Mouse (Mus musculus) Patski (cell line): ENCODE results near the gene 2010111I01Rik. TPM values are rescaled to one million over a fixed set of nuclear protein-coding genes. Genes with fewer than 3 reads are reported as not detected.

Source experiments
- ATAC-seq: fragments of 100-300 bp; one replicate; pipeline ENCODE4 v1.8.0; 2021
- CTCF ChIA-PET: fragments of 350-600 bp; sonication (Branson Sonifier 250); formaldehyde crosslinking; loops from one replicate; lab custom pipeline; 2022; ENCODE audit warnings: inconsistent platforms; lab: Charles Lee
- POLR2A ChIA-PET: fragments of 350-600 bp; sonication (Branson Sonifier 250); formaldehyde crosslinking; loops from one replicate; lab custom pipeline; 2022; ENCODE audit warnings: antibody characterized with exemption, inconsistent platforms; lab: Charles Lee
- DNase-seq: peaks from one replicate; pipeline ENCODE4 v3.0.0-alpha.2; 2011; ENCODE audit warnings: low read depth, low spot score
- H3K27me3 ChIP-seq: fragments of 371-371 bp; one replicate; pipeline ENCODE4 v1.5.1; 2021
- CTCF ChIP-seq: fragments of 100-300 bp; IDR thresholded peaks from one replicate; pipeline ENCODE4 v1.5.1; 2021
- in situ Hi-C: fragments of 300-500 bp; cut with MboI; formaldehyde crosslinking; loops from 3 replicates; pipeline ENCODE4 v1.11.1; 2018; ENCODE audit warnings: low pct_unique_long_range_greater_than_20kb, mixed read lengths
- polyA plus RNA-seq: library from polyadenylated mRNA; unstranded; gene quantifications from one replicate; pipeline ENCODE4 v1.2.3, GENCODE M21; 2021

Gene 2010111I01Rik
- polyA plus RNA-seq, 1 experiment from 2014 or later: 98.5 TPM

GRCm38 (mm10) chr13:63015362-63015761, 50.7 kb downstream of the 2010111I01Rik start:
- no peak for ATAC-seq
- DNase-seq: no peak
- H3K27me3 ChIP-seq: no peaks in the 10 kb centered on the region
- POLR2A ChIA-PET: interaction anchor here (1.3 kb wide), 1 partner anchor 10 kb away, joined by 3 read pairs; no protein-coding TSS in a partner anchor
- no peak for TF ChIP-seq CTCF
- CTCF ChIA-PET: interaction anchor here (1.0 to 2.8 kb wide), 2 partner anchors 10 to 89 kb away, joined by 3 to 11 read pairs; no protein-coding TSS in a partner anchor
- in situ Hi-C loops: no loop called here

- CTCF ChIA-PET: interaction anchor here (2.8 kb wide), 1 partner anchor 10 kb away, joined by 11 read pairs; no protein-coding TSS in a partner anchor
- POLR2A ChIA-PET: interaction anchor here (1.3 kb wide), 1 partner anchor 9 kb away, joined by 3 read pairs; no protein-coding TSS in a partner anchor
- no peaks in the 10 kb centered on the region for H3K27me3 ChIP-seq
- DNase-seq: no peak
- no peak for ATAC-seq
- TF ChIP-seq CTCF: no peak
- in situ Hi-C loops: no loop called here
These were observed 51.4 kb downstream of the 2010111I01Rik start for GRCm38 (mm10) chr13:63016056-63016455.

- TF ChIP-seq CTCF: no peak
- in situ Hi-C loops: no loop called here
- ChIA-PET CTCF (no interaction called here), POLR2A (no interaction called here)
- ATAC-seq (no peak), DNase-seq (no peak)
- no peaks in the 10 kb centered on the region for H3K27me3 ChIP-seq
These were observed 58.8 kb downstream of the 2010111I01Rik start for GRCm38 (mm10) chr13:63023243-63024217.

- no peak for TF ChIP-seq CTCF
- in situ Hi-C loops: no loop called here
- DNase-seq (no peak), ATAC-seq (peak; percentile 67)
- ChIA-PET POLR2A (interaction anchor here (0.7 kb wide), 1 partner anchor 51 kb away, joined by 3 read pairs; no protein-coding TSS in a partner anchor), CTCF (interaction anchor here (0.8 kb wide), 1 partner anchor 15 kb away, joined by 4 read pairs; no protein-coding TSS in a partner anchor)
- no peaks in the 10 kb centered on the region for H3K27me3 ChIP-seq
These were observed 65.3 kb downstream of the 2010111I01Rik start for GRCm38 (mm10) chr13:63030023-63030422.

GRCm38 (mm10) chr13:63031244-63031643, 66.6 kb downstream of the 2010111I01Rik start:
- ATAC-seq (no peak), DNase-seq (no peak)
- in situ Hi-C loops: no loop called here
- ChIA-PET POLR2A (no interaction called here), CTCF (interaction anchor here (0.8 to 1.3 kb wide), 2 partner anchors 93 to 198 kb away, joined by 3 read pairs; no protein-coding TSS in a partner anchor)
- no peaks in the 10 kb centered on the region for H3K27me3 ChIP-seq
- no peak for TF ChIP-seq CTCF

- ChIA-PET POLR2A (no interaction called here), CTCF (interaction anchor here (0.9 to 1.1 kb wide), 2 partner anchors 14 to 101 kb away, joined by 3 to 6 read pairs; no protein-coding TSS in a partner anchor)
- in situ Hi-C loops: no loop called here
These were observed 67.7 kb downstream of the 2010111I01Rik start for GRCm38 (mm10) chr13:63032304-63032830.

GRCm38 (mm10) chr13:63032958-63033357, 68.3 kb downstream of the 2010111I01Rik start:
- no peak for TF ChIP-seq CTCF
- ATAC-seq (no peak), DNase-seq (no peak)
- CTCF ChIA-PET: interaction anchor here (0.9 to 1.1 kb wide), 2 partner anchors 13 to 101 kb away, joined by 3 to 6 read pairs; no protein-coding TSS in a partner anchor
- in situ Hi-C loops: no loop called here
- no peaks in the 10 kb centered on the region for H3K27me3 ChIP-seq
- POLR2A ChIA-PET: interaction anchor here (0.9 kb wide), 1 partner anchor 17 kb away, joined by 3 read pairs; no protein-coding TSS in a partner anchor

More at GRCm38 (mm10) chr13:63032304-63032830, 67.7 kb downstream of the 2010111I01Rik start:
- no peak for DNase-seq
- no peaks in the 10 kb centered on the region for H3K27me3 ChIP-seq
- TF ChIP-seq CTCF: no peak
- ATAC-seq: no peak

- ATAC-seq (no peak), DNase-seq (no peak)
- no peaks in the 10 kb centered on the region for H3K27me3 ChIP-seq
- in situ Hi-C loops: no loop called here
- ChIA-PET POLR2A (interaction anchor here (0.9 kb wide), 1 partner anchor 17 kb away, joined by 3 read pairs; no protein-coding TSS in a partner anchor), CTCF (interaction anchor here (0.9 to 1.1 kb wide), 2 partner anchors 13 to 102 kb away, joined by 3 to 6 read pairs; no protein-coding TSS in a partner anchor)
- no peak for TF ChIP-seq CTCF
These were observed 68.7 kb downstream of the 2010111I01Rik start for GRCm38 (mm10) chr13:63033364-63033763.

GRCm38 (mm10) chr13:63034666-63035065, 70.0 kb downstream of the 2010111I01Rik start:
- TF ChIP-seq CTCF: no peak
- no peak for DNase-seq
- H3K27me3 ChIP-seq: no peaks in the 10 kb centered on the region
- CTCF ChIA-PET: interaction anchor here (1.6 kb wide), 1 partner anchor 11 kb away, joined by 6 read pairs; no protein-coding TSS in a partner anchor
- POLR2A ChIA-PET: no interaction called here
- in situ Hi-C loops: no loop called here
- ATAC-seq: no peak

GRCm38 (mm10) chr13:63037906-63038305, 73.2 kb downstream of the 2010111I01Rik start:
- POLR2A ChIA-PET: no interaction called here
- no peaks in the 10 kb centered on the region for H3K27me3 ChIP-seq
- CTCF ChIA-PET: interaction anchor here (0.8 to 1.8 kb wide), 3 partner anchors 8 to 112 kb away, joined by 3 to 4 read pairs (median 4); no protein-coding TSS in a partner anchor
- TF ChIP-seq CTCF: no peak
- DNase-seq (no peak), ATAC-seq (no peak)
- in situ Hi-C loops: no loop called here
